Mouse (Mus musculus) midbrain, postnatal 0 days (tissue): ENCODE measurements around the gene Oxld1. TPM values are rescaled to one million over a fixed set of nuclear protein-coding genes. Genes with fewer than 3 reads are reported as not detected.
A peak's percentile ranks its signal among the peaks of the same experiment; 100 is the strongest.

Experiments
- ATAC-seq: fragments of 200-750 bp; cut with Nextera tagmentation; 2 replicates; pipeline ENCODE4 v1.8.0; 2017; ENCODE audit warnings: moderate number of reproducible peaks, mild to moderate bottlenecking, moderate TSS enrichment, moderate library complexity; ENCODE audit not compliant: low FRiP score
- DNase-seq: peaks from one replicate; pipeline ENCODE4 v3.0.0-alpha.2; 2015; ENCODE audit warnings: low spot score
- H3K27ac ChIP-seq: fragments of 300-500 bp; sonication (generic); 2 replicates; pipeline ENCODE4 v1.5.1; 2014; ENCODE audit warnings: low read depth, mild to moderate bottlenecking, low read length, mixed read lengths
- H3K27me3 ChIP-seq: fragments of 300-500 bp; sonication (generic); 2 replicates; pipeline ENCODE4 v1.6.1; 2014; ENCODE audit warnings: low read length, control low read depth, mixed read lengths; ENCODE audit not compliant: insufficient read depth
- H3K36me3 ChIP-seq: fragments of 300-500 bp; sonication (generic); 2 replicates; pipeline ENCODE4 v1.6.1; 2014; ENCODE audit warnings: low read length, control low read depth, mixed read lengths; ENCODE audit not compliant: insufficient read depth
- H3K4me1 ChIP-seq: fragments of 300-500 bp; sonication (generic); 2 replicates; pipeline ENCODE4 v1.6.1; 2014; ENCODE audit warnings: mild to moderate bottlenecking, control low read depth, antibody characterized with exemption, low read length, mixed read lengths; ENCODE audit not compliant: insufficient read depth
- H3K4me2 ChIP-seq: fragments of 300-500 bp; sonication (generic); 2 replicates; pipeline ENCODE4 v1.6.1; 2014; ENCODE audit warnings: low read depth, mild to moderate bottlenecking, low read length, mixed read lengths; ENCODE audit not compliant: poor library complexity, severe bottlenecking
- H3K4me3 ChIP-seq: fragments of 300-500 bp; sonication (generic); 2 replicates; pipeline ENCODE4 v1.5.1; 2014; ENCODE audit warnings: low read depth, mild to moderate bottlenecking, low read length, moderate library complexity
- H3K9ac ChIP-seq: fragments of 300-500 bp; sonication (generic); replicated peaks from 2 replicates; pipeline ENCODE4 v1.6.1; 2014; ENCODE audit warnings: mild to moderate bottlenecking, low read length, moderate library complexity, mixed read lengths; ENCODE audit not compliant: poor library complexity, severe bottlenecking
- H3K9me3 ChIP-seq: fragments of 300-500 bp; sonication (generic); 2 replicates; pipeline ENCODE4 v1.6.1; 2016; ENCODE audit warnings: low read length, control low read depth
- CTCF ChIP-seq: IDR thresholded peaks from 2 replicates; pipeline ENCODE4 v1.5.1; 2016; ENCODE audit warnings: antibody characterized with exemption, mild to moderate bottlenecking
- WGBS: fragments of 180-500 bp; shearing (Covaris S2); extraction: QIAGEN DNeasy Blood & Tissue Kit; methylation state at CpG from one replicate; pipeline ENCODE4 v1.1.7; 2014; 5-methylcytosine and 5-hydroxymethylcytosine counted together
- polyA plus RNA-seq: library from polyadenylated mRNA; unstranded; fragments of >200 nt; fragmentation: Nextera tagmentation; extraction: Ambion mirVana; gene quantifications from 2 replicates; pipeline ENCODE4 v1.2.1, GENCODE M21; 2015
- total RNA-seq: library from RNA; depleted of rRNA; stranded (reverse); fragments of >200 nt; gene quantifications from 2 replicates; pipeline ENCODE4 v1.2.3, GENCODE M21; 2014; rRNA removed

Gene Oxld1
- total RNA-seq: 7.9 and 9.7 TPM in 2 replicates
- 11.4 and 11.5 TPM in 2 replicates for polyA plus RNA-seq

DNA sequence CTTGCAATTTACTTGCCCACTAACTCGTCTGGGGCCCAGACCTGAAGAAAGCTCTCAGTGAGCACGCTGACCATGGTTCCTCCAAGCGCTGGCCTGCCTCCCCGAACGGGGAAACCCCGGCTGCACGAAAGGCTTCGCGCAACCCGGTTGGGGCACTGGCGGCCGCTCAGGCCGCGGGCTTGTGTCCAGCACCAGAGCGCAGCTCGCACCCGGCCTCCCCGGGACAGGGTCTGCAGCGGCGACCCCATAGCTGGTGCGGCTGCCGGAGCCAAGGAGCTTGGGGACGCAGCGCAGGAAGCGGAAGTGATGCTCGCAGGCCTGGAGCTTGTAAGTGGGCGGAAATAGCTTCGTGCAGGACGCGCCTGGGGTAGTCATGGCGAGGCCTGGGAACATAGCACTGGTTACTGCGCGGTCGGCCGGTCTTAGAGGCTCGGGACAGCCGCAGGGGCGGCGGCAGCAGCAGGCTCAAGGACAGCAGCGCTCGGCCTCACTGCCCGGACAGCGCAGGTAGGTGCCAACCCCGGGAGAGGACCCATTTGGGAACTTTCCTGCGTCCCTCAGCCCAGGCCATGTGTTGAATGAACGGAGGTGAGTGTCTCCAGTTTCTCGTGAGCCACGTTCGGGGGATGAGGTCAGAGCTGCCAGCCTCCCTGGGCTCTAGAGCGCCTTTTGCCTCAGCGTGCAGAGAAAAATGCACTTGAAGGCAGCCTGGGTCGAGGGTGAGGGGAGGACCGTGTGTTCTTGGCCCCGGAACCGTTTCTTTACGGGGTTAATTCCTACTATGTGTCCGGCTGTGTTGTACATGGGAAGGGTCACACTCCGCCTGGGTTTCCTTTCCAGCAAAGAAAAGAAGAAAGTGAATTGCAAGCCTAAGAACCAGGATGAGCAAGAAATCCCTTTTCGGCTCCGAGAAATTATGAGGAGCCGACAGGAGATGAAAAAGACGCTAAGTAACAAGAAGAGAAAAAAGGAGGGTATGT, at the start of gene Oxld1, which contains the start of gene Ccdc137:
Gene Oxld1 (minus strand): TSS at position 297 of the 980 bp plus-strand sequence.
Gene Ccdc137 (plus strand): TSS at position 344 of the 980 bp plus-strand sequence.
- no peaks in the 10 kb centered on the region for H3K27me3 ChIP-seq
- peak within 1 kb of the TSS; percentile 65 for H3K4me3 ChIP-seq
- DNase-seq (peak; percentile 92), ATAC-seq (peak; percentile 90)
- no peak for TF ChIP-seq CTCF
- H3K4me2 ChIP-seq: peak within 1 kb of the TSS; percentile 84
- peak within 1 kb of the TSS; percentile 64 for H3K9ac ChIP-seq
- 5% methylated on average over 62 of the region's 62 CpGs for WGBS
- H3K9me3 ChIP-seq: no peaks in the 10 kb centered on the region
- H3K4me1 ChIP-seq: no peaks in the 10 kb centered on the region; the same call in 1 of the 2 replicates
- H3K27ac ChIP-seq: peak within 1 kb of the TSS; percentile 55
- H3K36me3 ChIP-seq: peaks cover 20% of the 10 kb centered on the region

GRCm38 (mm10) chr11:120506899-120507298, 49.0 kb upstream of the Oxld1 start:
- Histone ChIP-seq H3K9me3 (no peaks in the 10 kb centered on the region), H3K4me2 (no peak overlapping the region), H3K36me3 (no peaks in the 10 kb centered on the region), H3K4me3 (no peak overlapping the region), H3K9ac (no peak overlapping the region), H3K27ac (no peak overlapping the region), H3K27me3 (no peaks in the 10 kb centered on the region), H3K4me1 (no peaks in the 10 kb centered on the region)
- DNase-seq: no peak
- TF ChIP-seq CTCF: peak; percentile 53
- ATAC-seq: no peak
- WGBS: 58% methylated on average over 4 of the region's 4 CpGs

GRCm38 (mm10) chr11:120505661-120506060, 47.8 kb upstream of the Oxld1 start:
- Histone ChIP-seq H3K4me3 (no peak overlapping the region), H3K27me3 (no peaks in the 10 kb centered on the region), H3K27ac (no peak overlapping the region), H3K4me2 (no peak overlapping the region), H3K9me3 (no peaks in the 10 kb centered on the region), H3K36me3 (no peaks in the 10 kb centered on the region), H3K9ac (no peak overlapping the region), H3K4me1 (no peaks in the 10 kb centered on the region)
- 87% methylated on average over 3 of the region's 3 CpGs for WGBS
- ATAC-seq: no peak
- no peak for DNase-seq
- no peak for TF ChIP-seq CTCF

- Histone ChIP-seq H3K27me3 (no peaks in the 10 kb centered on the region), H3K4me2 (no peak overlapping the region), H3K4me3 (no peak overlapping the region), H3K36me3 (peaks cover 24% of the 10 kb centered on the region), H3K9me3 (no peaks in the 10 kb centered on the region), H3K27ac (no peak overlapping the region), H3K9ac (no peak overlapping the region), H3K4me1 (no peaks in the 10 kb centered on the region)
- ATAC-seq (no peak), DNase-seq (no peak)
- no peak for TF ChIP-seq CTCF
- 89% methylated on average over 4 of the region's 4 CpGs for WGBS
Observed at GRCm38 (mm10) chr11:120501701-120502100, 43.8 kb upstream of the Oxld1 start.

DNA sequence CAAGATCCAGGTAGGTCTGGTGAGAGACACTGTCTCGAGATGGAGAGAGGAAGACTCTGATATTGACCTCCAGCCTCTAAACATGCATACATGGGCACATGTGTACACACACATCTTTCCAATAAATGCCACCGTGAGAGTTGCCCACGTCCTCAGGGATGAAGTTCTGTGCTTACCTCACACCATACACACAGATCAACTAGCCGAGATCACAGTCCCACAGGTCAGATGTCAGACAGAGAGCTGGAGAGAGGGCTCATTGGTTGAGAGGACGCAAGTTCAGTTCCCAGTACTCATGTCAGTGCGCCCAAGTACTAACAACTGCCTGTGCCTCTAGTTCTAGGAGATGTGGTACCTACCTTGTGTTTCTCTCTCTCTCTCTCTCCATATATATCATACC, 43.1 kb upstream of the Oxld1 start:
- H3K27me3 ChIP-seq: no peaks in the 10 kb centered on the region
- no peaks in the 10 kb centered on the region for H3K9me3 ChIP-seq
- 72% methylated on average over 6 of the region's 6 CpGs for WGBS
- peaks cover 30% of the 10 kb centered on the region for H3K36me3 ChIP-seq
- H3K27ac ChIP-seq: no peak overlapping the region
- TF ChIP-seq CTCF: no peak
- H3K4me2 ChIP-seq: no peak overlapping the region
- DNase-seq (no peak), ATAC-seq (no peak)
- no peak overlapping the region for H3K9ac ChIP-seq
- no peak overlapping the region for H3K4me3 ChIP-seq
- H3K4me1 ChIP-seq: no peaks in the 10 kb centered on the region

DNA sequence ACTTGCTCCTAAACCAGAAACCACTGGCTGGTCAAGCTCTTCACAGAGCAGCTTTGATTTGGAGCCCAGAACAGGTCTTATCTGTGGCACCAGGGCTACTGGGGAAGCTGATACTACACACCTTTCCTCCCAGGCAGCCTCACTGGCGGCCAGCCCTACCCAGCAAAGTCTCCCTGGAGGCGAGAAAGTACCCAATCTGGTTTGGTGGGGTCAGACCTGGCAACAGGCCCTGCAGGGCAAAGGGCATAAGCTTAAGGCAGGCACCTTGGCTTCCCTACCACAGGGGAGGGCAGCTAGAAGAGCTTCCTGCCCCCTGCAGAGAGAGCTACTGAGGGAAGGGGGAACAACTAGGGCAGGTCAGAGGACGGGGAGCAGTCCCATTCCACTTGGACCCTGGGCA, 42.5 kb upstream of the Oxld1 start:
- H3K4me3 ChIP-seq: no peak overlapping the region
- H3K27ac ChIP-seq: no peak overlapping the region
- no peak overlapping the region for H3K4me2 ChIP-seq
- H3K27me3 ChIP-seq: no peaks in the 10 kb centered on the region
- H3K4me1 ChIP-seq: no peaks in the 10 kb centered on the region
- H3K9me3 ChIP-seq: no peaks in the 10 kb centered on the region
- no peak for DNase-seq
- H3K36me3 ChIP-seq: peaks cover 36% of the 10 kb centered on the region
- no peak for ATAC-seq
- TF ChIP-seq CTCF: no peak
- WGBS: 21% methylated on average over 3 of the region's 3 CpGs
- no peak overlapping the region for H3K9ac ChIP-seq
